Mouse (Mus musculus) embryonic facial prominence, embryonic 11.5 days (tissue): ENCODE data around the gene Xylt2. TPM values are rescaled to one million over a fixed set of nuclear protein-coding genes. Genes with fewer than 3 reads are reported as not detected.

Experiments used
- ATAC-seq: fragments of 200-750 bp; cut with Nextera tagmentation; replicated peaks from 2 replicates; pipeline ENCODE4 v1.8.0; 2017; ENCODE audit warnings: low read depth; ENCODE audit not compliant: insufficient number of reproducible peaks, low FRiP score, low TSS enrichment
- DNase-seq: peaks from one replicate; pipeline ENCODE4 v3.0.0-alpha.2; 2015; ENCODE audit warnings: low spot score
- H3K27ac ChIP-seq: fragments of 300-500 bp; sonication (generic); replicated peaks from 2 replicates; pipeline ENCODE4 v1.5.1; 2014; ENCODE audit warnings: mild to moderate bottlenecking, low read depth, low read length, control low read depth
- H3K27me3 ChIP-seq: fragments of 300-500 bp; sonication (generic); 2 replicates; pipeline ENCODE4 v1.6.1; 2014; ENCODE audit warnings: mild to moderate bottlenecking, low read length, moderate library complexity, mixed read lengths; ENCODE audit not compliant: control insufficient read depth, insufficient read depth
- H3K36me3 ChIP-seq: fragments of 300-500 bp; sonication (generic); replicated peaks from 2 replicates; pipeline ENCODE4 v1.6.1; 2014; ENCODE audit warnings: low read depth, mild to moderate bottlenecking, low read length, moderate library complexity, mixed read lengths; ENCODE audit not compliant: control insufficient read depth, insufficient read depth
- H3K4me1 ChIP-seq: fragments of 300-500 bp; sonication (generic); 2 replicates; pipeline ENCODE4 v1.6.1; 2014; ENCODE audit warnings: low read length, mixed read lengths; ENCODE audit not compliant: control insufficient read depth, insufficient read depth
- H3K4me2 ChIP-seq: fragments of 300-500 bp; sonication (generic); 2 replicates; pipeline ENCODE4 v1.6.1; 2014; ENCODE audit warnings: low read depth, mild to moderate bottlenecking, control low read depth, low read length, moderate library complexity
- H3K4me3 ChIP-seq: fragments of 300-500 bp; sonication (generic); 2 replicates; pipeline ENCODE4 v1.5.1; 2014; ENCODE audit warnings: low read depth, low read length, control low read depth
- H3K9ac ChIP-seq: fragments of 300-500 bp; sonication (generic); replicated peaks from 2 replicates; pipeline ENCODE4 v1.6.1; 2014; ENCODE audit warnings: mild to moderate bottlenecking, control low read depth, low read length
- H3K9me3 ChIP-seq: fragments of 300-500 bp; sonication (generic); replicated peaks from 2 replicates; pipeline ENCODE4 v1.6.1; 2016; ENCODE audit warnings: mild to moderate bottlenecking, low read length, inconsistent platforms, mixed read lengths; ENCODE audit not compliant: control insufficient read depth
- WGBS: fragments of 180-500 bp; shearing (Covaris S2); extraction: QIAGEN DNeasy Blood & Tissue Kit; methylation state at CpG from one replicate; pipeline ENCODE4 v1.1.7; 2014; 5-methylcytosine and 5-hydroxymethylcytosine counted together
- polyA plus RNA-seq: library from polyadenylated mRNA; unstranded; fragments of >200 nt; fragmentation: Nextera tagmentation; extraction: Ambion mirVana; gene quantifications from 2 replicates; pipeline ENCODE4 v1.2.1, GENCODE M21; 2014

Xylt2 gene
- polyA plus RNA-seq, 1 experiment from 2014 or later, result 12.1 TPM

- Histone ChIP-seq H3K4me2 (no peak overlapping the region), H3K4me1 (no peaks in the 10 kb centered on the region), H3K9ac (no peak overlapping the region), H3K9me3 (no peaks in the 10 kb centered on the region), H3K36me3 (peaks cover 27% of the 10 kb centered on the region), H3K27me3 (no peaks in the 10 kb centered on the region), H3K4me3 (no peak overlapping the region), H3K27ac (no peak overlapping the region)
- DNase-seq (no peak), ATAC-seq (no peak)
- WGBS, result 88% methylated on average over 5 of the region's 5 CpGs
Measured at GRCm38 (mm10) chr11:94634431-94634830, 42.9 kb downstream of the Xylt2 start.

GRCm38 (mm10) chr11:94632988-94633387 lies 44.3 kb downstream of the Xylt2 start:
- no peaks in the 10 kb centered on the region for H3K4me1 ChIP-seq
- 85% methylated on average over 8 of the region's 8 CpGs for WGBS

GRCm38 (mm10) chr11:94631969-94632368 lies 45.3 kb downstream of the Xylt2 start:
- DNase-seq (no peak), ATAC-seq (no peak)
- no peak overlapping the region for H3K27ac ChIP-seq
- H3K36me3 ChIP-seq, result peaks cover 20% of the 10 kb centered on the region
- H3K9me3 ChIP-seq, result no peaks in the 10 kb centered on the region
- WGBS, result 89% methylated on average over 5 of the region's 5 CpGs
- no peak overlapping the region for H3K9ac ChIP-seq
- no peaks in the 10 kb centered on the region for H3K27me3 ChIP-seq
- no peak overlapping the region for H3K4me3 ChIP-seq
- H3K4me1 ChIP-seq, result no peaks in the 10 kb centered on the region
- no peak overlapping the region for H3K4me2 ChIP-seq

More at GRCm38 (mm10) chr11:94632988-94633387, 44.3 kb downstream of the Xylt2 start:
- no peaks in the 10 kb centered on the region for H3K27me3 ChIP-seq
- H3K27ac ChIP-seq, result no peak overlapping the region
- ATAC-seq, result no peak
- H3K9me3 ChIP-seq, result no peaks in the 10 kb centered on the region
- DNase-seq, result no peak
- H3K4me2 ChIP-seq, result no peak overlapping the region
- no peak overlapping the region for H3K4me3 ChIP-seq
- peaks cover 22% of the 10 kb centered on the region for H3K36me3 ChIP-seq
- H3K9ac ChIP-seq, result no peak overlapping the region

GRCm38 (mm10) chr11:94630199-94631011 lies 46.9 kb downstream of the Xylt2 start:
- peak overlapping the region; percentile 94 for H3K4me3 ChIP-seq
- peaks cover 12% of the 10 kb centered on the region for H3K36me3 ChIP-seq
- H3K27ac ChIP-seq, result no peak overlapping the region; the same call in 1 of the 2 replicates
- DNase-seq (peak; percentile 15), ATAC-seq (0 out of 2 replicates have a peak, but pooled peaks have one; percentile 13)
- H3K9me3 ChIP-seq, result no peaks in the 10 kb centered on the region
- WGBS, result 12% methylated on average over 26 of the region's 26 CpGs
- no peaks in the 10 kb centered on the region for H3K27me3 ChIP-seq
- H3K4me1 ChIP-seq, result no peaks in the 10 kb centered on the region
- peak overlapping the region; percentile 89 for H3K9ac ChIP-seq
- peak overlapping the region; percentile 81 for H3K4me2 ChIP-seq

GRCm38 (mm10) chr11:94629884-94630198 lies 47.5 kb downstream of the Xylt2 start:
- Histone ChIP-seq H3K4me2 (peak overlapping the region; percentile 81), H3K27me3 (no peaks in the 10 kb centered on the region), H3K9me3 (no peaks in the 10 kb centered on the region), H3K36me3 (peaks cover 11% of the 10 kb centered on the region), H3K27ac (no peak overlapping the region; the same call in 1 of the 2 replicates), H3K4me1 (no peaks in the 10 kb centered on the region), H3K4me3 (peak overlapping the region; percentile 94), H3K9ac (peak overlapping the region; percentile 89)
- DNase-seq (no peak), ATAC-seq (peak; percentile 48; the same call in 1 of the 2 replicates)
- WGBS, result 1% methylated on average over 25 of the region's 28 CpGs

GRCm38 (mm10) chr11:94629199-94629883 lies 48.0 kb downstream of the Xylt2 start, which contains the start of gene Lrrc59:
TSS of gene Lrrc59 (plus strand) at chr11:94629767.
- DNase-seq (peak; percentile 94), ATAC-seq (peak; percentile 95)
- 5% methylated on average over 40 of the region's 41 CpGs for WGBS
- H3K27me3 ChIP-seq, result no peaks in the 10 kb centered on the region
- no peaks in the 10 kb centered on the region for H3K9me3 ChIP-seq
- H3K4me3 ChIP-seq, result peak within 1 kb of the TSS; percentile 94
- H3K4me2 ChIP-seq, result peak within 1 kb of the TSS; percentile 81
- peaks cover 6% of the 10 kb centered on the region for H3K36me3 ChIP-seq
- H3K9ac ChIP-seq, result peak within 1 kb of the TSS; percentile 89
- H3K4me1 ChIP-seq, result no peaks in the 10 kb centered on the region
- no peak within 1 kb of the TSS; the same call in 1 of the 2 replicates for H3K27ac ChIP-seq

GRCm38 (mm10) chr11:94622162-94622561 lies 55.2 kb downstream of the Xylt2 start:
- Histone ChIP-seq H3K36me3 (no peaks in the 10 kb centered on the region), H3K9ac (no peak overlapping the region)
- 84% methylated on average over 2 of the region's 2 CpGs for WGBS

GRCm38 (mm10) chr11:94621458-94621852 lies 55.9 kb downstream of the Xylt2 start:
- Histone ChIP-seq H3K9me3 (no peaks in the 10 kb centered on the region), H3K36me3 (no peaks in the 10 kb centered on the region), H3K9ac (no peak overlapping the region), H3K4me2 (no peak overlapping the region), H3K27me3 (no peaks in the 10 kb centered on the region), H3K4me1 (no peaks in the 10 kb centered on the region), H3K4me3 (no peak overlapping the region), H3K27ac (no peak overlapping the region)
- no peak for ATAC-seq
- no peak for DNase-seq

More at GRCm38 (mm10) chr11:94622162-94622561, 55.2 kb downstream of the Xylt2 start:
- no peak for DNase-seq
- H3K4me1 ChIP-seq, result no peaks in the 10 kb centered on the region
- no peaks in the 10 kb centered on the region for H3K9me3 ChIP-seq
- no peak overlapping the region for H3K4me3 ChIP-seq
- no peak overlapping the region for H3K4me2 ChIP-seq
- H3K27ac ChIP-seq, result no peak overlapping the region
- ATAC-seq, result no peak
- H3K27me3 ChIP-seq, result no peaks in the 10 kb centered on the region
